Mouse (Mus musculus) hematopoietic stem cell, adult 5-6 weeks (primary cell): Measurements from ENCODE around the gene Zfp277. TPM values are rescaled to one million over a fixed set of nuclear protein-coding genes. Genes with fewer than 3 reads are reported as not detected.

Experiments
- ATAC-seq, 2 experiments: fragments of 125-278 bp in 1 of 2; replicated peaks in 1 of 2; 2 replicates each; pipeline ENCODE4 v1.8.0; 2016 to 2017; ENCODE audit warnings: inconsistent platforms in 2 of 2, mild to moderate bottlenecking in 2 of 2, moderate number of reproducible peaks in 2 of 2, low read depth in 1 of 2, moderate TSS enrichment in 1 of 2; ENCODE audit not compliant: low FRiP score in 2 of 2, poor library complexity in 2 of 2, severe bottlenecking in 2 of 2, insufficient read depth in 1 of 2, low TSS enrichment in 1 of 2
- total RNA-seq: library from RNA; stranded (forward); fragments of 172-1452, 232-1000 nt; gene quantifications from 2 replicates; pipeline ENCODE4 v1.2.3, GENCODE M21; 2017

Gene Zfp277
- total RNA-seq, 1 experiment from 2014 or later = 41.8 TPM

DNA sequence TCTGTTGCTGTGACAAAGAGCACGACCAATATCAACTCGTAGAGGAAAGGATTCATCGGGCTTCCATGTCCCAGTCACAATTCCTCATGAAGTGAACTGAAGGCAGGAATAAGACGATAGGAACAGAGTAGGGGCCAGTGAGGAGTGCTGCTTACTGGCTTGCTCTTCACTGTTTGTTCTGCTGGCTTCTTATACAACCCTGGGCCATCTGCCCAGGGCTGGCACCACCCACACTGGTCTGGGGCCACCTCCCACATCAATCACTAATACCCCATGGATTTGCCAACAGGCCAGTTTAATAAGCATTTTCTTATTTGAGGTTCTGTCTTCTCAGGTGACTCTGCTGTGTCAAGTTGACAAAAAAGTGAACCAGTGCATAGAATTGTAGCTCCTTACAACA is 60.4 kb downstream of the Zfp277 start:
- no peak for ATAC-seq

- no peak for ATAC-seq
These were observed 62.0 kb downstream of the Zfp277 start for GRCm38 (mm10) chr12:40383718-40384117.

- ATAC-seq = no peak
These were observed 63.2 kb downstream of the Zfp277 start for GRCm38 (mm10) chr12:40382539-40382938.

DNA sequence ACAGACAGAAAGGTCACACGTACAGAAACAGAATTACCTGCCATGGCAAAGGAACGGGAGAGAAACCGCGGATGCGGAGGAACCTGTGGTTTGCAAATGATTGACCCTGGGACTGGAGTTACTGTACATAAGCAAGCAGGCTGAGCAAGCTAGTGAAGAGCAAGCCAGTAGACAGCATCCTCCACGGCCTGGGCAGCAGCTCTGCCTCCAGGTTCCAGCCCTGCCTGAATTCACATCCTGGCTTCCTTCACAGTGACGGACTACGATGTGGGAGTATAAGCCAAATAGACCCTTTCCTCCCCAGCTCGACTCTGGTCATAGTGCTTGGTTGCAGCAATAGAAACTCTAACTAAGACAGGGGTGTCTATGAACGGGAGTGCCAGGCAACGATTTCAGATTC is 63.9 kb downstream of the Zfp277 start:
- peak in 1 of 2 experiments; percentile 18; a peak in 1 of 4 replicates for ATAC-seq

GRCm38 (mm10) chr12:40381173-40381801 is 64.4 kb downstream of the Zfp277 start:
- peak; percentile 70 to 75 for ATAC-seq

DNA sequence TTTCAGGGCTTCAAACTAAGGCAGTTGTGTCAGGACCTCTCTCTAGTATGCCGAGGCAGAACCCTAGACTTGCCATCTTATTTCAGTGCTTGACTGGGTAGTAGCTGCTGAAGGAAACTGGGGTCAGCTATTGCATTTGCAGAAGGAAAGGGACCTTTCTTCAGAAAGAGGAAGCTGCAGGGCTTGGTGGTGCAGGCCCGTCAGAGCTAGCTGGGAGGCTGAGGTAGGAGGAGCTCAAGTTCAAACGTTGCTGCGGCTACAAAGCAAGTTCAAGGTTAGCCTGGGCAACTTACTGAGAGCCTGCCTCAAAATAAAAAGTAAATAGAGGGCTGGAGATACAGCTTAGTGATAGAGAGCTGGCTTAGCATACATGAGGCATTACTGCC is 66.2 kb downstream of the Zfp277 start:
- peak; percentile 84 to 86 for ATAC-seq

DNA sequence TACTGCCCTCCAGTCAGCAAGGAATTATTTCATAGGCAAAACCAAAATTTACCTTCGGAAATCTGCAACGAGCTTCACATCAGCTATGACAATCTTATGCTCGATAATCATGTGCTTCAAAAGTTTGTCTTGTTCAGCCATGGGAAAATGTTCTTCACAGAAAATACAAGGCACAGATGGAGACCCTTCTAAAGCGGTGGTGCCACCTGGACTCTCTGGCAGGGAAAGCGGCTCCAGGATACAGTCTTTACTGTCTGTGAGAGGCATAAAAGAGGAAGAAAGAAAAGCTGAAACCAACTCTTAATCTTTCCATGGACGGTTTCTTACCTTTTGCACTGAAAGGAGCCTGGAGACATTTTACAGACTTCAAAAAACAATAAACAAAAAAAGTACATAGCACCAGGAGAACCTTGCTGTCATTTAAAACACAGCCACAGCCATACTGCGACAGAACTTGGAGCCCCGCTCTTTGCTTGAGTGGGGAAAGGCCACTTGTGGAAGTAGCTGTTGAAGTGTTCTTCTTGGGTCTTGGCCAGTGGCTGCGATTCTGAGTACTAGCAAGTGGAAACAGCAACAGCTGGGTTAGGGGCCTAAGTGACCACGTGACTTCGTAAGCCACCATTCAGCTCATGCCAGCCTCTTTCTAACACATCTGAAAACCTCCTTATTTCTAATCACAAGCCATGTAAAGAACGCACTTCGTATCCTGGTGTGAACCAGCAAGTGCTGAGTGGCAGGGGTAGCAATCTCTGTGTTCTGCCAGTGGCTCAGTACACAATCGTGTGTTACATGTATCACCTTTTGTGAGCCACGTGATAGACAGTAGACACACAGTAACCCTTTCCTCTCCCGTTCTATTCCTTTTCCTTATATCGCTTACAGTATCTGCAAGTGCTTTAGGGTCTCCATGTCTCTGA is 66.8 kb downstream of the Zfp277 start:
- ATAC-seq = no peak

DNA sequence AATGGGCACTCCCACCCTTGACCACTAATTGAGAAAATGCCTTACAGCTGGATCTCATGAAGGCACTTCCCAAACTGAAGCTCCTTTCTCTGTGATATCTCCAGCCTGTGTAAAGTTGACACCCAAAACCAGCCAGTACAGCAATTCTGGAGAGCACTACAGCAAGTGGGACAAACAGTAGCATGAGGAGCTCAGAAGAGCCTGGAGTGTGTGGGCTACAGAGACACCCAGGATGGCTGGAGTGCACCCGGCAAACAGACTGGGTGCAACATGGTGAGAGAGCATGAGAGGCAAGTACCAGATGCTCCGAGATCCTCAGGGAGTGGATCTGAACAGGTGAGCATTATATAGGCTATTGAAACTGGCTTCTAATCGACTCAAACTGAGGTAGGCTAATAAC is 93.8 kb downstream of the Zfp277 start:
- ATAC-seq = no peak

- ATAC-seq = no peak
These were observed 97.5 kb downstream of the Zfp277 start for GRCm38 (mm10) chr12:40348251-40348650.

- no peak for ATAC-seq
These were observed 98.5 kb downstream of the Zfp277 start for GRCm38 (mm10) chr12:40347060-40347698.

GRCm38 (mm10) chr12:40341443-40341842 is 104.3 kb downstream of the Zfp277 start:
- no peak for ATAC-seq

DNA sequence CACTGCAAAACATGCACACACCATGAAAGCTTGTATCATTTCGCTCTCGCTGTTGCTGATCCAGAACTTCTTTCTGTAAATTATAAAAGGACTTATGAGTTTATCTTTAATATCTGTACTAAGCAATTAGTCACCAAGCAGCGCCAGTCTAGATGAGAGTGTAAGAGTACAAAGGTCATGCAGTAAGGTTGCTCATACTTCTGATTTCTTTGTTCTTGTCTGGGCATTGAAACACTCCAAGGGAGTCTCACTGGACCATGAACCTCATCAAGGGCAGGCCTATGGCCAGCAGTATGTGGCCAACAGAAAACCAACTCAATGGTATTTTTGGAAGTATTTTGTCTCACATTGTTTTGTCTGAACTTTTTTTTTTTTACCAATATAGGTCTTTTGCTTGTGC is 110.4 kb downstream of the Zfp277 start:
- ATAC-seq = no peak

GRCm38 (mm10) chr12:40331467-40331866 is 114.2 kb downstream of the Zfp277 start:
- no peak for ATAC-seq

GRCm38 (mm10) chr12:40327012-40327660 is 118.6 kb downstream of the Zfp277 start:
- no peak for ATAC-seq

DNA sequence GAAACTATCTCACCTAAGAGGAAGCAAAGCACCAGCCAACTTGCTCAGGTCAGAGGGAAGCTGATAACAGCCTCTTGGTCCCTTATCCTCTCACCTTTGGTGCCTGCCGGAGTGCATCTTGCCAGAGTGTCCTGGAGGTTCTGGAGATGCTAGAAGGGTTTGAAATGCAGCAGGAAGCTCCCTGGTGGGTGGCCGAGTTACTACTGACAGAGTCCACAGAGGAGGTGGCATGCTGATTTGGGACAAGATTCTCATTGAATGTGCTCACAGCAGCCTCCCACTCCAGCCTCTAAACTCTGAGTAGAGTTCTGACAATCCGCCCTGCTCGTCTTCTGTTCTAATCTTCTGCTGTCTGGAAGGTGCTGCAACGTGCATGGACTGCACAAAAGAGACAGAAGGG is 120.1 kb downstream of the Zfp277 start:
- no peak for ATAC-seq

- no peak for ATAC-seq
These were observed 120.9 kb downstream of the Zfp277 start for GRCm38 (mm10) chr12:40324819-40325218.

GRCm38 (mm10) chr12:40315146-40315545 is 130.6 kb downstream of the Zfp277 start:
- ATAC-seq = no peak

- ATAC-seq = no peak
These were observed 141.7 kb downstream of the Zfp277 start for GRCm38 (mm10) chr12:40303960-40304359.
